Comparison of ENCODE assay signal across 8 mouse cellular contexts in the genomic region with DNA sequence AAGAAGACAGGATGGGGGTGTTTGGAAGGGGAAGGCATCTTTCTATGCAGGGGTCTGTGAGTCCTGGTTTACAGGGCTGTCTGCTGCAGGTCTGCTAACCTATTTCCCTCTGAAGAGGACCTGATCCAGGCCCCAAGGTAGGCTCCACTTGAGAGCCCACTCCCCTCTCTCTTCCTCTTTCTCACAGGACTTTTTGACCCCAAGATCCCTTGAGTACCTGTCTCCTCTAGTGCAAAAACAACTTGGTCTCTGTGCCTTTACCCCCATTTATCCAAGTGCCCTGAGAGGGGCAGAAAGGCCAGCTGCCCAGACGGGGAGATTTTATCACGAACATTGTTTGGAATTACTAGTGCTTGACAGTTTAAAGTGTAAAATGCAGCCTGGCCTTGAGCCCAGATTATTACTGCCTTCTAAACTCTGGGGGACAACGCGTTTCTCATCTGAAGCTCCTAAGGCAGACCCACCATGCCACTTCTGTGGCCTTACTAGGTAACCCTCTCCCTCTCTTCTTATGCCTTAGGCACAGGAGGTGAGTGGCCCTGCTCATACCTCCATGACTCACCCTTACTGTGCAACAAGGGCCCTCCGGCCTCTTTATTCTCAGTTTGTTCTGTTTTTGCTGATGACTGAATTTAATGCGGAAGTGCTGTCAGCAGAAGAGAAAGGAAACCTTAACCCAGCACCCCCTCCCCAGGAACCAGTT.
A peak's percentile ranks its signal among the peaks of the same experiment; 100 is the strongest.
DNase-seq lines count a peak whose midpoint lies in the region; ATAC-seq and TF ChIP-seq lines count a peak whose summit lies in the region.

No protein-coding gene starts in this region.

- peak; percentile 28; the same call in 1 of the 2 replicates for TF ChIP-seq CTCF in bone marrow macrophage, adult 2 months (IDR thresholded peaks at IDR 0.05; ENCODE audit: low read depth, low read length)

- H3K27ac ChIP-seq in bone marrow macrophage, adult 2 months (ENCODE audit: insufficient read depth, low read depth, low read length) = peak overlapping the region; percentile 97
- peak overlapping the region; percentile 93 for H3K27ac ChIP-seq in hindbrain, embryonic 15.5 days (replicated peaks)
- peak overlapping the region; percentile 90 for H3K27ac ChIP-seq in liver, embryonic 12.5 days

- WGBS in hindbrain, embryonic 15.5 days = 70% methylated on average over 6 of the region's 6 CpGs
- WGBS in liver, embryonic 12.5 days (ENCODE audit: insufficient replicate concordance) = 50% methylated on average over 6 of the region's 6 CpGs

- peaks cover 78% of the 10 kb centered on the region for H3K4me1 ChIP-seq in bone marrow macrophage, adult 2 months (ENCODE audit: control insufficient read depth, insufficient read depth, low read length)
- peaks cover 28% of the 10 kb centered on the region for H3K4me1 ChIP-seq in hindbrain, embryonic 15.5 days (replicated peaks)
- H3K4me1 ChIP-seq in liver, embryonic 12.5 days = peaks cover 82% of the 10 kb centered on the region

- no peak for ATAC-seq in hindbrain, embryonic 15.5 days (ENCODE audit: low FRiP score, low read depth)
- ATAC-seq in liver, embryonic 12.5 days = no peak

- H3K4me2 ChIP-seq in hindbrain, embryonic 15.5 days = no peak overlapping the region
- H3K4me2 ChIP-seq in liver, embryonic 12.5 days = no peak overlapping the region

- no peaks in the 10 kb centered on the region for H3K36me3 ChIP-seq in hindbrain, embryonic 15.5 days
- H3K36me3 ChIP-seq in liver, embryonic 12.5 days = no peaks in the 10 kb centered on the region

- no peaks in the 10 kb centered on the region for H3K9me3 ChIP-seq in hindbrain, embryonic 15.5 days
- H3K9me3 ChIP-seq in liver, embryonic 12.5 days (replicated peaks) = no peaks in the 10 kb centered on the region

- peak; percentile 70 to 74 for DNase-seq in B cell, adult 2 months
- peak; percentile 44 to 61 for DNase-seq in natural killer cell, adult 2 months (ENCODE audit: low spot score in 2 of 2)
- DNase-seq in thymus, postnatal 14 days = no peak
- no peak for DNase-seq in urinary bladder, adult 2 months (ENCODE audit: low spot score)
- no peak for DNase-seq in spleen, postnatal 10 days (ENCODE audit: low spot score in 2 of 2)

- no peak overlapping the region for H3K4me3 ChIP-seq in bone marrow macrophage, adult 2 months (ENCODE audit: insufficient read depth, low read length)
- no peak overlapping the region for H3K4me3 ChIP-seq in hindbrain, embryonic 15.5 days
- H3K4me3 ChIP-seq in liver, embryonic 12.5 days = no peak overlapping the region

- TF ChIP-seq POLR2A in bone marrow macrophage, adult 2 months (IDR thresholded peaks at IDR 0.05; ENCODE audit: borderline replicate concordance, low read depth, low read length) = no peak; the same call in 1 of the 2 replicates

- no peak overlapping the region for H3K9ac ChIP-seq in hindbrain, embryonic 15.5 days
- no peak overlapping the region for H3K9ac ChIP-seq in liver, embryonic 12.5 days

- H3K27me3 ChIP-seq in hindbrain, embryonic 15.5 days = no peaks in the 10 kb centered on the region
- H3K27me3 ChIP-seq in liver, embryonic 12.5 days (replicated peaks) = no peaks in the 10 kb centered on the region

Comparison
In these comparisons a context has a peak if more than half of its experiments do, and no peak if none do; other contexts are left out.
1. DNase-seq: peak in B cell, adult 2 months (2 of 2) and natural killer cell, adult 2 months (2 of 2); none in thymus, postnatal 14 days (single experiment), urinary bladder, adult 2 months (single experiment) and spleen, postnatal 10 days (0 of 2).
2. Peak in every context shown above with its lines, with median percentiles within 50 percentile points of each other: H3K27ac ChIP-seq.